Mouse (Mus musculus): ENCODE results near the gene Cpsf3. TPM values are rescaled to one million over a fixed set of nuclear protein-coding genes. Genes with fewer than 3 reads are reported as not detected.

Gene Cpsf3
- total and polyA plus RNA-seq, 3 experiments, result 39.8 to 58.2 TPM; not detected in 1

DNA sequence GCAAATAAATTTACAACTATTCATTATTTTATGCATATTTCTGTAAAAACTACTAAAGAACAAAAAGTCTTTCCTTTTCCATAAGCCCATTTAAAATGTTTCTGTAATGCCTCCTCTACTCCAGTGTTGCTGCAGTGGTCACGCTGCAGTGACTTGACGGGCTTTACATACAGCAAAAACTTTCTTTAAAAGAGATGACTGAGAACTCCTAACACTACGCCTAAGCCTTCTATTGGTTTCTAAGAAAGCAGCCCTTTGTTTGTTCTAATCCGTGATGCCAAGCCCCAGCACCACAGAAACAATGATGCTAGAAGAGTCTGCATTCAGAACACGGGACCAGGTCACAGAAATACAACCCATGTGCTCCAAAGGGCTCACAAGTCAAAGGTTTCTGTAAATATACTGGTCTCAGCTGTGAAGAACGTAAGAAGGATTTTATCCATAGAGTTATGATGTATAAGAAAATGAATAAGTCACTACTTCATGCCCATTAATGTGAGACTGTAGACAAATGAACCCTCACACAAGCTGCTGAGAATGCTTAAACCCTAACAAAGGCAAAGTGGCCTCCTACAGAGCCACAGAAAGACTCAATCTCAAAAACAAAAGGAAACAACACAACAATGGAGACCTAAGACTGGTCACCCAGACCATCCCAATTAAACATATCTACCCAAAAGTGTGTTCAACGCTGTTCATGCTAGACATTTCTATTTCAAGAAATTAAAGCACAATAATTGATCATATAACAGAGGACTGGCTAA, 65.1 kb downstream of the Cpsf3 start:
- Histone ChIP-seq H3K27me3 (ENCODE audit: control insufficient read depth in 1 of 2, insufficient read depth in 2 of 2, low read length in 2 of 2) (no peaks in the 10 kb centered on the region), H3K36me3 (ENCODE audit: control insufficient read depth in 1 of 2, insufficient read depth in 2 of 2, low read length in 2 of 2) (no peaks in the 10 kb centered on the region; a peak in 1 of 4 replicates), H3K9me3 (replicated peaks; ENCODE audit: insufficient read depth, low read length) (no peaks in the 10 kb centered on the region), H3K27ac (ENCODE audit: control insufficient read depth, low read depth, low read length) (no peak overlapping the region), H3K4me1 (ENCODE audit: control insufficient read depth in 1 of 2, insufficient read depth in 2 of 2, low read length in 2 of 2) (no peaks in the 10 kb centered on the region), H3K4me3 (ENCODE audit: control insufficient read depth in 1 of 2, insufficient read depth in 1 of 2, low read depth in 2 of 2, low read length in 2 of 2) (no peak overlapping the region), H3K9ac (ENCODE audit: control insufficient read depth, low read depth, low read length, poor library complexity, severe bottlenecking) (no peak overlapping the region), H3K79me2 (ENCODE audit: control insufficient read depth, insufficient read depth, low read length, poor library complexity) (no peaks in the 10 kb centered on the region)
- no peak for DNase-seq (ENCODE audit: low read depth, low spot score)
- TF ChIP-seq MXI1 (IDR thresholded peaks at IDR 0.05; ENCODE audit: low read depth, low read length) (no peak), SMC3 (IDR thresholded peaks at IDR 0.05; ENCODE audit: low read depth, low read length) (no peak), E2F4 (IDR thresholded peaks at IDR 0.05; ENCODE audit: borderline replicate concordance, low read depth, low read length) (no peak), ZKSCAN1 (IDR thresholded peaks at IDR 0.05; ENCODE audit: low read depth, low read length) (no peak), TCF12 (IDR thresholded peaks at IDR 0.05; ENCODE audit: low read depth, low read length) (no peak), RCOR1 (IDR thresholded peaks at IDR 0.05; ENCODE audit: low read depth, low read length) (no peak), UBTF (IDR thresholded peaks at IDR 0.05; ENCODE audit: borderline replicate concordance, insufficient read depth, low read depth, low read length) (no peak), TAL1 (IDR thresholded peaks at IDR 0.05; ENCODE audit: low read length) (no peak), USF1 (IDR thresholded peaks at IDR 0.05; ENCODE audit: low read depth, low read length) (no peak), BHLHE40 (IDR thresholded peaks at IDR 0.05; ENCODE audit: borderline replicate concordance, low read depth, low read length) (no peak), USF2 (IDR thresholded peaks at IDR 0.05; ENCODE audit: borderline replicate concordance in 1 of 2, insufficient read depth in 1 of 2, low read depth in 1 of 2, low read length in 2 of 2) (no peak), NRF1 (IDR thresholded peaks at IDR 0.05; ENCODE audit: insufficient read depth, low read depth, low read length, poor library complexity, severe bottlenecking) (no peak), POLR2AphosphoS2 (IDR thresholded peaks at IDR 0.05; ENCODE audit: low read length) (no peak), ETS1 (IDR thresholded peaks at IDR 0.05; ENCODE audit: low read depth, low read length) (no peak), EP300 (IDR thresholded peaks at IDR 0.05; ENCODE audit: low read depth in 1 of 2, low read length in 2 of 2) (no peak), NELFE (IDR thresholded peaks at IDR 0.05; ENCODE audit: low read depth, low read length) (no peak), CHD1 (IDR thresholded peaks at IDR 0.05; ENCODE audit: low read depth, low read length) (no peak), POLR2AphosphoS5 (IDR thresholded peaks at IDR 0.05; ENCODE audit: borderline replicate concordance, low read depth, low read length) (no peak)

GRCm38 (mm10) chr12:21353681-21354080, 68.5 kb downstream of the Cpsf3 start:
- Histone ChIP-seq H3K4me1 (ENCODE audit: control insufficient read depth in 1 of 2, insufficient read depth in 2 of 2, low read length in 2 of 2) (no peaks in the 10 kb centered on the region), H3K79me2 (ENCODE audit: control insufficient read depth, insufficient read depth, low read length, poor library complexity) (no peaks in the 10 kb centered on the region), H3K27me3 (ENCODE audit: control insufficient read depth in 1 of 2, insufficient read depth in 2 of 2, low read length in 2 of 2) (no peaks in the 10 kb centered on the region), H3K36me3 (ENCODE audit: control insufficient read depth in 1 of 2, insufficient read depth in 2 of 2, low read length in 2 of 2) (no peaks in the 10 kb centered on the region), H3K9ac (ENCODE audit: control insufficient read depth, low read depth, low read length, poor library complexity, severe bottlenecking) (no peak overlapping the region), H3K4me3 (ENCODE audit: control insufficient read depth in 1 of 2, insufficient read depth in 1 of 2, low read depth in 2 of 2, low read length in 2 of 2) (no peak overlapping the region), H3K9me3 (replicated peaks; ENCODE audit: insufficient read depth, low read length) (no peaks in the 10 kb centered on the region), H3K27ac (ENCODE audit: control insufficient read depth, low read depth, low read length) (no peak overlapping the region)
- TF ChIP-seq MAZ (IDR thresholded peaks at IDR 0.05; ENCODE audit: low read depth, low read length), result no peak
- no peak for TF ChIP-seq ZC3H11A (IDR thresholded peaks at IDR 0.05; ENCODE audit: low read depth, low read length)
- no peak for TF ChIP-seq SMC3 (IDR thresholded peaks at IDR 0.05; ENCODE audit: low read depth, low read length)
- TF ChIP-seq KAT2A (conservative IDR thresholded peaks at IDR 0.05; ENCODE audit: low read depth, low read length), result no peak
- no peak for TF ChIP-seq ZMIZ1 (IDR thresholded peaks at IDR 0.05; ENCODE audit: low read depth, low read length)
- no peak for TF ChIP-seq MEF2A (IDR thresholded peaks at IDR 0.05; ENCODE audit: extremely low read depth, insufficient replicate concordance, low read depth, low read length, poor library complexity, severe bottlenecking)
- TF ChIP-seq EP300 (IDR thresholded peaks at IDR 0.05; ENCODE audit: low read depth in 1 of 2, low read length in 2 of 2), result no peak
- no peak for TF ChIP-seq NELFE (IDR thresholded peaks at IDR 0.05; ENCODE audit: low read depth, low read length)
- TF ChIP-seq USF2 (IDR thresholded peaks at IDR 0.05; ENCODE audit: borderline replicate concordance in 1 of 2, insufficient read depth in 1 of 2, low read depth in 1 of 2, low read length in 2 of 2), result no peak
- TF ChIP-seq MXI1 (IDR thresholded peaks at IDR 0.05; ENCODE audit: low read depth, low read length), result no peak
- no peak for TF ChIP-seq RAD21 (IDR thresholded peaks at IDR 0.05; ENCODE audit: low read depth, low read length)
- no peak for TF ChIP-seq TCF12 (IDR thresholded peaks at IDR 0.05; ENCODE audit: low read depth, low read length)
- no peak for TF ChIP-seq GATA1 (IDR thresholded peaks at IDR 0.05; ENCODE audit: low read depth, low read length)
- no peak for TF ChIP-seq POLR2AphosphoS2 (IDR thresholded peaks at IDR 0.05; ENCODE audit: low read length)
- TF ChIP-seq ETS1 (IDR thresholded peaks at IDR 0.05; ENCODE audit: low read depth, low read length), result no peak
- no peak for DNase-seq (ENCODE audit: low read depth, low spot score)

Measured in MEL (cell line).